Mouse (Mus musculus): ENCODE measurements around the gene Klra1.
"Not testable (repeated sequence)": the region's sequence is repeated elsewhere in the genome, so short reads cannot be mapped to it uniquely, and the experiment has no call there.

Gene Klra1

DNA sequence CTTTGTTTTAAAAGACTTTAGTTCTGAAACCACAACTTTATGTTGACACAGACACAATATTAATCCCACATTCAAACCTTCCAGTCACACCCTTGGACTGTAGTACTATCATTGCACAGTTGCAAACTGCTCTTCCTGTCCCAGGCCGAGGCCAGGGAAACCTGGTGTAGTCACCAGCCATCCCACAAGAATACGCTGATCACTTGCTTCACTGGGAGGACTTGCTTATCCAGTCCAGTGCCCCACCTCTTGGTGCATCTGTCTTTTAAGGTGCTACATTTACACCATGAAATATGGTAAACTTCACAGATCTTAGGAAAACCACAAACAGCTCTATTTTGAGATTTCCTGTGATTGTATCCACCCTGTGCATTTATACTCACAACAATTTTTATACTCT is at the start of gene Klra1:
Gene Klra1 (minus strand): TSS at position 125 of the 400 bp plus-strand sequence.
- no peak for DNase-seq

DNA sequence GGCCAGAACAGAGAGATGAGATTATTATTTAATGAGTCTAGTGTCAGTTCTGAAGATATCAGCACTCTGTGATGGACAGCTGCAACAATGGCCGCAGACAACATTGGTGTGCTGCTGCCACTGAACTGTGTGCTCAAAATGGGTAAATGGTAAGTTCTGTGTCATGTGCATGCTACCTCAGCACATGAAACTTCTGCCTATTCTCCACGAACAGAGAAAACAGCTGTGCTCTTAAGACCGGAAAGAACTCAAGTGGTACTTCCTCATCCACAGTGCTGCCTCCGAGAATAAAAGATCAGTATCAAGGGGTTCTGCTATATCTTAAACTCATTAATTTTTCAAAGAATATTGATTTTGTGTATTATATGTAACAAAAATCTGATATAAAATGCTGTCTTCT is 42.8 kb upstream of the Klra1 start:
- DNase-seq: no peak

DNA sequence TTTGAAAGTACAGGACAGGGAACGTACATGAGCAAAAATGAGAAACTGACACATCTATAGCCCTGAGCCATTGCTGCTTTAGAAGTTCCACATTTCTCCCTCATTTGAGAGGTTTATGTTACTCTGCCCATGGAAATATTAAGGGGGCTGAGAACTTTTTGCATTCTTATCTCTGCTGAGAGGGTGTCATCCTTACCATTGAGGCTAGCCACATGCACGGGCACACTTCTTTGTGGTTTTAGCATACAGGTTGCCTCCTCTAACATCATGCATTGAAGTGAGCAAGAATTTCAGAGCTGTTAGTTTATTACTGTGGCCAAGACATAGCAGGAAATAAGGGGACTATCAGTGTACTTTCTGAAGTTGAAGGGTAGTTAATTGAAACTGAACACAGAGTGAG is 32.5 kb upstream of the Klra1 start:
- DNase-seq: no peak

DNA sequence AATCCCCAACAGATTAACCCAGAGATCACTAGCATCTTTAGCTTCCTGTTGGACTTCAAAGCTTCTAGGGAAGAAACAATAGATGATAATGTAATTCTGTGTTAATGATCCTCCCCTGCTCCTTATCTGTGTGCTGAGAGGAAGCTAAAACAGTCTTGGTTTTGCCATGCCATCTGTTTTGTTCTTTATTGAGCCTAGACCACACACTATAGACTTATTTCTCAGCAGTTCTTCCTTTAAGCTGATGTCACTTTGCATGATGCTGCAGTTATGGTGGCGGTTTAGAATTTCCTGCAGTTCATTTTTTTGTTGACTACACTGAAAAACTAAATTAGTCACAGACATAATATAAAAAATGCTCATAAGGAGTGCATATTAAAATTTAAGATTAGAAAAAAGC is 18.2 kb upstream of the Klra1 start:
- DNase-seq: no peak

DNA sequence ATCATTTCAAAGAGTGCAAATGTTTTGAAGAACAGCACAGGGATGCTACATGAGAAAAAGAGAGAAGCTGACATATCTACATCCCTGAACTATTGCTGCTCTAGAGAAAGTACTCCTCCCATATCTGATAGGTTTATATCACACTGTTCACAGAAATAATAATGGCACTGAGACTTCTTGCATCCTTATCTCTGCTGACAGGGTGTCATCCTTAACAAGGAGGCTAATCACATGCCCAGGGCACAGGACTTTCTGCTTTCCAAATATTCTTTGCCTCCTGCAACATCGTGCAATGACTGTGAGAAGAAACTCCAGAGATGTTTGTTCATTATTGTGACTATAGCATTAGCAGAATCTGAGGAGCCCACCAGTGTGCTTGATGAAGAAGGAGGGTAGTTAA is 871 bp downstream of the Klra1 start:
- DNase-seq: no peak

DNA sequence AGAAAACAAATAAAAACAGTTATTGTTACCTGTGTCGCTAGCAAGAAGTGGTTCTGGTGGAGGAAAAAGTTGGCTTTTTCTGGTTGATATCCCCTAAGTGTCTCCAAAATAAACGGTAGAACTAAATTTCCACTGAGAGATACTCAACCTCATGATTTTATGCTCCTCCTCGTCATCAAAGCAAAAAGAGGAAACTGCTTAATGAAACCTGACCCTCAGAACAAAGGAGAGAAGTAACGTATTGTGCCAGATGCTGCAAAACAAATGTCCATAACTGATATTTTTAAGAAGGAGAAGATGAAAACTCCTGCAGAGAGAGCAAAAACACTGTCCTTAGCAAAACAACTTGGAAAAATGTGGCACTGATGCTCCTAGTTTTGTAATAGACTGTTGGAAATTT is 4.3 kb downstream of the Klra1 start:
- DNase-seq: no peak

DNA sequence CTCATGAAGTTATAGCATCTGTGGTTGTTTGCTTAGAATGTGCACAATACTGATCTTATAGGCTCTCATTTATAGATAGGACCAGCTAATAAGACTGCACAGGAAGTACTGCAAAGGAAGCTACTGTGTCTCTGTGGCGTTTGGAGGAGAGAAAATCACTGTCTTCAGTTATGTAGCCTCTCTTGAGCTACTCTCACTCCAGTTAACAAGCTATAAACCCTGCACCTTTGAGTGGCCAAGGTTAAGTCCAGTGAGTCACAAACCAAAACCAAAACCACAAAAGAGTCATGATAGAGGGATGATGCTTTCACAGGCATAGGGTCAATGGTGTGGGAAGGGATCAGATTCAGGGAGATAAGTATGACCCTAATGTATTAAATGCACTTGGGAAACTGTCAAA is 41.3 kb downstream of the Klra1 start:
- not testable (repeated sequence) for DNase-seq

DNA sequence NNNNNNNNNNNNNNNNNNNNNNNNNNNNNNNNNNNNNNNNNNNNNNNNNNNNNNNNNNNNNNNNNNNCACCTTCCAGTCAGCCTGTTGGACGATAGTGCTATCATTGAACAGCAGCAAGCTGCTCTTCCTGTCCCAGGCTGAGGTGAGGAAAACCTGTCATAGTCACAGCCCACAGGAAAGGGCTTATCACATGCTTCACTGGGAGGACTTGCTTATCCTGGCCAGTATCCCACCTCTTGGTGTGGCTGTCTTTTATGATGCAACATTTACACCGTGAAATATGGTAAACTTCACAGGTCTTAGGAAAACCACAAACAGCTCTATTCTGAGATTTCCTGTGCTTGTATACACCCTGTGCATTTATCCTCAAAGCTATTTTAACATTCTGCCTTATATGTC is 44.7 kb downstream of the Klra1 start:
- not testable (repeated sequence) for DNase-seq

DNA sequence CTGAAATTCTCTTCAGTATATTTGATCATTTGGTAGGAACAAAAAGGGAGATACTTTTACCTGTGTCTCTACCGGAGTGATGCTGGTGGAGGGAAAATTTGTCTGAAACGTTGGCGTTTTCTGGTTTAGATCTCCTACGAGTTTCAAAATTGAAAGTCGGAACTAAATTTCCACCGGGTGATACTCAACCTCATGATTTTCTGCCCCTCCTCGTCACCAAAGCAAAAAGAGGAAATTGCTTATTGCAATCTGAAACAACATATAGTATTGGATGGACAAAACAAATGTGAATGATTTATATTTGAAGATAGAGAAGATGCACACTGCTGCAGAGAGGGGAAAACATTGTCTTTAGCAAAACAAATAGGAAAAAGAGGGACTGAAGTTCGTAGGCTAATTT is 49.3 kb downstream of the Klra1 start, which contains the start of gene Klra3:
Gene Klra3 (minus strand): TSS at position 164 of the 400 bp plus-strand sequence.
- no peak for DNase-seq
